Mouse (Mus musculus) left cerebral cortex, postnatal 4 days (tissue): ENCODE results near the gene Vmn2r110. TPM values are rescaled to one million over a fixed set of nuclear protein-coding genes. Genes with fewer than 3 reads are reported as not detected.

ENCODE experiments used
- DNase-seq: peaks from one replicate; pipeline ENCODE4 v3.0.0-alpha.2; 2022
- intact Hi-C: fragments of 180-260 bp; cut with DNase I; formaldehyde crosslinking; loops from one replicate; pipeline ENCODE4 v1.15.1; 2025
- total RNA-seq, 2 experiments: library from RNA; stranded (reverse); gene quantifications; 2 replicates each; pipeline ENCODE4 v1.2.3; 2021

The Vmn2r110 gene
- total RNA-seq = not detected

- intact Hi-C loops = no loop called here
- no peak for DNase-seq
These were observed at the start of gene Vmn2r110 for GRCm38 (mm10) chr17:20596323-20596722. Gene Vmn2r110 (minus strand): TSS chr17:20596423.

GRCm38 (mm10) chr17:20624777-20625176, 28.6 kb upstream of the Vmn2r110 start, which contains the start of gene Fpr-rs3:
Gene Fpr-rs3 (minus strand): TSS chr17:20624877.
- intact Hi-C loops = no loop called here
- no peak for DNase-seq

- intact Hi-C loops = no loop called here
These were observed 31.6 kb downstream of the Vmn2r110 start, which contains the start of gene Vmn2r109 for GRCm38 (mm10) chr17:20564656-20565055. Gene Vmn2r109 (minus strand): TSS chr17:20564756.

More at GRCm38 (mm10) chr17:20564656-20565055, 31.6 kb downstream of the Vmn2r110 start, which contains the start of gene Vmn2r109:
- no peak for DNase-seq

Other genes starting within 250 kb of the Vmn2r110 start
- not detected for gene Vmn1r224, start 182.3 kb downstream of the Vmn2r110 start, total RNA-seq
- gene Vmn2r108, start 115.1 kb downstream of the Vmn2r110 start, total RNA-seq = under 1 TPM in 1 of 2 experiments, not detected in 1; 0.04 TPM
- not detected for gene Vmn1r225, start 98.3 kb downstream of the Vmn2r110 start, total RNA-seq
- gene Vmn2r109, start 31.7 kb downstream of the Vmn2r110 start, total RNA-seq = not detected
- gene Fpr-rs3, start 28.5 kb upstream of the Vmn2r110 start, total RNA-seq = not detected
- gene Vmn1r226, start 86.4 kb upstream of the Vmn2r110 start, total RNA-seq = not detected
- gene Vmn1r227, start 133.4 kb upstream of the Vmn2r110 start, total RNA-seq = not detected
- not detected for gene Vmn1r228, start 189.7 kb upstream of the Vmn2r110 start, total RNA-seq
- under 1 TPM; 0.12 to 0.16 TPM for gene Vmn1r229, start 215.1 kb upstream of the Vmn2r110 start, total RNA-seq
- gene Vmn1r230, start 244.0 kb upstream of the Vmn2r110 start, total RNA-seq = not detected